Mouse (Mus musculus): ENCODE measurements at regions not wholly inside any gene's neighbourhood (a gene's known extent, or its start where the extent isn't known, plus 50 kb on each side); places are given as distances from the start of the nearest gene placed in this dataset.

- no peak for TF ChIP-seq NANOG (IDR thresholded peaks at IDR 0.05; ENCODE audit: borderline replicate concordance, low read length)
- no peak for TF ChIP-seq CTCF (conservative IDR thresholded peaks at IDR 0.05; ENCODE audit: low read length)
- no peak for TF ChIP-seq POU5F1 (IDR thresholded peaks at IDR 0.05; ENCODE audit: borderline replicate concordance, low read length)
- peaks cover 8% of the 10 kb centered on the region; the same call in 1 of the 2 replicates for H3K4me1 ChIP-seq (replicated peaks; ENCODE audit: low read depth, low read length)
- peaks cover 7% of the 10 kb centered on the region; the same call in 1 of the 2 replicates for H3K27me3 ChIP-seq (ENCODE audit: insufficient read depth, low read length)
- no peaks in the 10 kb centered on the region for H3K36me3 ChIP-seq (ENCODE audit: insufficient read depth, low read length)
- H3K9me3 ChIP-seq (ENCODE audit: low read length) = peaks cover 3% of the 10 kb centered on the region
- H3K4me3 ChIP-seq (replicated peaks; ENCODE audit: low read length) = no peak overlapping the region
Measured at GRCm38 (mm10) chr9:61151901-61152337, 220.2 kb upstream of the Tle3 start.

DNA sequence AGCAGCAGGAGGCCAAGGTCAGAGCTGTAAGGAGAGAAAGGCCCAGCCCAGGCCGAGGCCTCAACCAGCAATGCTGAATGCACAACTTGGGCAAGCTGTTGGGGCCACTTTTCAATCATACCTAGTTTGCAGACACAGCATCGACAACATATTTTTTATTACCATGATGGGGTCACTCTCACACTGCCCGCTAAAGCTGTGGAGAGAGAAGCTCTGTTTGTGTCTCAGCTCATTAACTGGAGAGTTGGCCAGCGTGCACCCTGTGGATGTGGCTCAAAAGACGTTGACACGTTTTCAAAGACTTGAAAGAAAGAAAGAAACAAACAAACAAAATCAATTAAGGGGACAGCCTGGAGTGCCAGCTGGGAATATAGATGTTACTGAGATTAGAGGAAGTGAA, 217.4 kb upstream of the Tle3 start:
- H3K9me3 ChIP-seq (ENCODE audit: low read length) = peaks cover 7% of the 10 kb centered on the region
- H3K27me3 ChIP-seq (ENCODE audit: insufficient read depth, low read length) = peaks cover 11% of the 10 kb centered on the region; the same call in 1 of the 2 replicates
- H3K36me3 ChIP-seq (ENCODE audit: insufficient read depth, low read length) = no peaks in the 10 kb centered on the region
- no peak for TF ChIP-seq POU5F1 (IDR thresholded peaks at IDR 0.05; ENCODE audit: borderline replicate concordance, low read length)
- H3K4me3 ChIP-seq (replicated peaks; ENCODE audit: low read length) = no peak overlapping the region
- H3K4me1 ChIP-seq (replicated peaks; ENCODE audit: low read depth, low read length) = peaks cover 8% of the 10 kb centered on the region; the same call in 1 of the 2 replicates

GRCm38 (mm10) chr9:61155851-61156250, 216.3 kb upstream of the Tle3 start:
- Histone ChIP-seq H3K4me1 (replicated peaks; ENCODE audit: low read depth, low read length) (peaks cover 8% of the 10 kb centered on the region; the same call in 1 of the 2 replicates), H3K4me3 (replicated peaks; ENCODE audit: low read length) (no peak overlapping the region), H3K36me3 (ENCODE audit: insufficient read depth, low read length) (no peaks in the 10 kb centered on the region), H3K9me3 (ENCODE audit: low read length) (peaks cover 7% of the 10 kb centered on the region), H3K27me3 (ENCODE audit: insufficient read depth, low read length) (peaks cover 11% of the 10 kb centered on the region; the same call in 1 of the 2 replicates)
- TF ChIP-seq NANOG (IDR thresholded peaks at IDR 0.05; ENCODE audit: borderline replicate concordance, low read length) (no peak), POU5F1 (IDR thresholded peaks at IDR 0.05; ENCODE audit: borderline replicate concordance, low read length) (no peak), CTCF (conservative IDR thresholded peaks at IDR 0.05; ENCODE audit: low read length) (no peak)

GRCm38 (mm10) chr9:61158192-61158770, 213.9 kb upstream of the Tle3 start:
- no peak for TF ChIP-seq NANOG (IDR thresholded peaks at IDR 0.05; ENCODE audit: borderline replicate concordance, low read length)
- TF ChIP-seq CTCF (conservative IDR thresholded peaks at IDR 0.05; ENCODE audit: low read length) = no peak
- TF ChIP-seq POU5F1 (IDR thresholded peaks at IDR 0.05; ENCODE audit: borderline replicate concordance, low read length) = no peak
- no peaks in the 10 kb centered on the region for H3K36me3 ChIP-seq (ENCODE audit: insufficient read depth, low read length)
- H3K4me3 ChIP-seq (replicated peaks; ENCODE audit: low read length) = no peak overlapping the region
- H3K4me1 ChIP-seq (replicated peaks; ENCODE audit: low read depth, low read length) = peaks cover 9% of the 10 kb centered on the region
- H3K9me3 ChIP-seq (ENCODE audit: low read length) = peaks cover 7% of the 10 kb centered on the region
- peaks cover 11% of the 10 kb centered on the region; the same call in 1 of the 2 replicates for H3K27me3 ChIP-seq (ENCODE audit: insufficient read depth, low read length)

DNA sequence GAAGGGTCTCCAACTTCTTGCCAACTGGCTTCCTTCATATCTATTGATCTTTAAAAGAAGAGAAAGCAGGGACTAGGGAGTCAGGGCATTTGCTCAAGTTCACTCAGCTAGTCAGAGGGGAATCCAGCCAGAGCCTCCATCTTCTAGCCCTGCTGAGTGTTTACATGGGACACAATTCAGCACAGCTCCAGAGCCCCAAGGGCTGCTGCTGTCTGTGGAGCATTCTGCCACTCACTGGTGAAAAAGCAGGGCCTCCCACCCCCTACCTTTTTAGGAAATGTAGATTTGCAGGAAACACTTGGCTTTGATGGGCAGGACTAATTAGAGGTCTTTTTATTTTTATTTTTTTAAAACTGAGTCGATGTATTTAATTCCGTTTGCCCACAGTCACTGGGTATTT, 213.0 kb upstream of the Tle3 start:
- peaks cover 11% of the 10 kb centered on the region; the same call in 1 of the 2 replicates for H3K27me3 ChIP-seq (ENCODE audit: insufficient read depth, low read length)
- TF ChIP-seq NANOG (IDR thresholded peaks at IDR 0.05; ENCODE audit: borderline replicate concordance, low read length) (no peak), CTCF (conservative IDR thresholded peaks at IDR 0.05; ENCODE audit: low read length) (no peak), POU5F1 (IDR thresholded peaks at IDR 0.05; ENCODE audit: borderline replicate concordance, low read length) (no peak)
- H3K36me3 ChIP-seq (ENCODE audit: insufficient read depth, low read length) = no peaks in the 10 kb centered on the region
- peaks cover 13% of the 10 kb centered on the region for H3K4me1 ChIP-seq (replicated peaks; ENCODE audit: low read depth, low read length)
- peaks cover 7% of the 10 kb centered on the region for H3K9me3 ChIP-seq (ENCODE audit: low read length)
- no peak overlapping the region for H3K4me3 ChIP-seq (replicated peaks; ENCODE audit: low read length)

- TF ChIP-seq NANOG (IDR thresholded peaks at IDR 0.05; ENCODE audit: borderline replicate concordance, low read length) (no peak), POU5F1 (IDR thresholded peaks at IDR 0.05; ENCODE audit: borderline replicate concordance, low read length) (no peak), CTCF (conservative IDR thresholded peaks at IDR 0.05; ENCODE audit: low read length) (no peak)
- Histone ChIP-seq H3K4me3 (replicated peaks; ENCODE audit: low read length) (no peak overlapping the region), H3K27me3 (ENCODE audit: insufficient read depth, low read length) (peaks cover 11% of the 10 kb centered on the region; the same call in 1 of the 2 replicates), H3K4me1 (replicated peaks; ENCODE audit: low read depth, low read length) (peaks cover 10% of the 10 kb centered on the region), H3K9me3 (ENCODE audit: low read length) (peaks cover 7% of the 10 kb centered on the region), H3K36me3 (ENCODE audit: insufficient read depth, low read length) (no peaks in the 10 kb centered on the region)
Measured at GRCm38 (mm10) chr9:61159616-61160015, 212.6 kb upstream of the Tle3 start.

- Histone ChIP-seq H3K9me3 (ENCODE audit: low read length) (no peaks in the 10 kb centered on the region), H3K4me3 (replicated peaks; ENCODE audit: low read length) (no peak overlapping the region), H3K27me3 (ENCODE audit: insufficient read depth, low read length) (0 out of 2 replicates have a peak, but pooled peaks cover 4% of the 10 kb centered on the region), H3K36me3 (ENCODE audit: insufficient read depth, low read length) (no peaks in the 10 kb centered on the region), H3K4me1 (replicated peaks; ENCODE audit: low read depth, low read length) (peaks cover 5% of the 10 kb centered on the region)
- TF ChIP-seq CTCF (conservative IDR thresholded peaks at IDR 0.05; ENCODE audit: low read length) (no peak), POU5F1 (IDR thresholded peaks at IDR 0.05; ENCODE audit: borderline replicate concordance, low read length) (no peak), NANOG (IDR thresholded peaks at IDR 0.05; ENCODE audit: borderline replicate concordance, low read length) (no peak)
Measured at GRCm38 (mm10) chr9:61162884-61163283, 209.3 kb upstream of the Tle3 start.

DNA sequence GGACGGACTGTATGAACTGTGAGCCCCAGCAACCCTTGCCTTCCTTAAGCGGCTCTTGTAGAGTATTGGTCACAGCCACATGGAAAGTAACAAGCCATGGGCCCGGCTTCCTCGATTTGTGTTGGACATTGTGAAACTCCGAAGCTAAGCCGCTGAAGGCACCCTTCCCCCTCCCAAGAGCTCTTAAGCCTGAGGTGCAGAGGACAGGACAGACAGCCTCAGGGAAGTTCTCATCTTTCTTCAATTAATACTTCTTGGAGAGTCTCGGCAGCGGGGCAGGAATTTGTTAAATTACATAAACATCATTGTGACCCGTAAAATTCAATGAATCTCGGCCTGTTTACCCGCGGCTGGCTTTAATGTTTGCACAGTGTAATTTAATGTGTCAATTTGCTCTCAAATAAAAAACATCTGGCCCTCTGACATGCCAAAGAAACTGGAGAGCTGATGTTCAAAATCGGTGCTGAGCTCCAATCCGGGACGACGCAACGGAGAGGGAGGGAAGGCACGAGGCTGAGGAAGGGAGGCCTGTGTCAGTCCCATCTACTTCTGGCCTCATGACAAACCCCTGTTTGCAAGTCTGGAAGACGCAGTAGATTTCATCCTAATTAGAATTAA, 208.4 kb upstream of the Tle3 start:
- peaks cover 5% of the 10 kb centered on the region for H3K4me1 ChIP-seq (replicated peaks; ENCODE audit: low read depth, low read length)
- no peak overlapping the region for H3K4me3 ChIP-seq (replicated peaks; ENCODE audit: low read length)
- no peaks in the 10 kb centered on the region for H3K36me3 ChIP-seq (ENCODE audit: insufficient read depth, low read length)
- TF ChIP-seq CTCF (conservative IDR thresholded peaks at IDR 0.05; ENCODE audit: low read length) = no peak
- no peak for TF ChIP-seq POU5F1 (IDR thresholded peaks at IDR 0.05; ENCODE audit: borderline replicate concordance, low read length)
- no peak for TF ChIP-seq NANOG (IDR thresholded peaks at IDR 0.05; ENCODE audit: borderline replicate concordance, low read length)
- H3K27me3 ChIP-seq (ENCODE audit: insufficient read depth, low read length) = 0 out of 2 replicates have a peak, but pooled peaks cover under 1% of the 10 kb centered on the region
- H3K9me3 ChIP-seq (ENCODE audit: low read length) = no peaks in the 10 kb centered on the region
